Mouse (Mus musculus) neural tube, embryonic 14.5 days (tissue): ENCODE measurements around the gene Nt5c1a. TPM values are rescaled to one million over a fixed set of nuclear protein-coding genes. Genes with fewer than 3 reads are reported as not detected.

ENCODE experiments used
- ATAC-seq: fragments of 200-750 bp; cut with Nextera tagmentation; 2 replicates; pipeline ENCODE4 v1.8.0; 2017; ENCODE audit warnings: low read depth, mild to moderate bottlenecking, moderate TSS enrichment, moderate library complexity
- H3K27ac ChIP-seq: fragments of 300-500 bp; sonication (generic); 2 replicates; pipeline ENCODE4 v1.5.1; 2014; ENCODE audit warnings: low read depth, mild to moderate bottlenecking, control low read depth, low read length, moderate library complexity, mixed read lengths
- H3K27me3 ChIP-seq: fragments of 300-500 bp; sonication (generic); 2 replicates; pipeline ENCODE4 v1.6.1; 2014; ENCODE audit warnings: low read length; ENCODE audit not compliant: control insufficient read depth, insufficient read depth
- H3K36me3 ChIP-seq: fragments of 300-500 bp; sonication (generic); 2 replicates; pipeline ENCODE4 v1.6.1; 2014; ENCODE audit warnings: low read length, mixed read lengths; ENCODE audit not compliant: control insufficient read depth, insufficient read depth
- H3K4me1 ChIP-seq: fragments of 300-500 bp; sonication (generic); 2 replicates; pipeline ENCODE4 v1.6.1; 2014; ENCODE audit warnings: low read length; ENCODE audit not compliant: control insufficient read depth, insufficient read depth
- H3K4me2 ChIP-seq: fragments of 300-500 bp; sonication (generic); 2 replicates; pipeline ENCODE4 v1.6.1; 2014; ENCODE audit warnings: mild to moderate bottlenecking, low read depth, low read length, control low read depth
- H3K4me3 ChIP-seq: fragments of 300-500 bp; sonication (generic); 2 replicates; pipeline ENCODE4 v1.5.1; 2014; ENCODE audit warnings: low read depth, low read length, control low read depth, mixed read lengths
- H3K9ac ChIP-seq: fragments of 300-500 bp; sonication (generic); replicated peaks from 2 replicates; pipeline ENCODE4 v1.6.1; 2014; ENCODE audit warnings: low read depth, mild to moderate bottlenecking, control low read depth, low read length, mixed read lengths
- H3K9me3 ChIP-seq: fragments of 300-500 bp; sonication (generic); 2 replicates; pipeline ENCODE4 v1.6.1; 2016; ENCODE audit warnings: low read length; ENCODE audit not compliant: control insufficient read depth
- WGBS: fragments of 180-500 bp; shearing (Covaris S2); extraction: QIAGEN DNeasy Blood & Tissue Kit; methylation state at CpG from one replicate; pipeline ENCODE4 v1.1.7; 2014; 5-methylcytosine and 5-hydroxymethylcytosine counted together
- polyA plus RNA-seq: library from polyadenylated mRNA; unstranded; fragments of >200 nt; fragmentation: Nextera tagmentation; extraction: Ambion mirVana; gene quantifications from 2 replicates; pipeline ENCODE4 v1.2.1, GENCODE M21; 2014

The Nt5c1a gene
- polyA plus RNA-seq, 1 experiment from 2014 or later: not detected

- WGBS: 71% methylated on average over 7 of the region's 7 CpGs
- Histone ChIP-seq H3K27ac (no peak overlapping the region), H3K36me3 (no peaks in the 10 kb centered on the region), H3K4me2 (no peak overlapping the region), H3K9me3 (no peaks in the 10 kb centered on the region), H3K4me3 (no peak overlapping the region), H3K9ac (no peak overlapping the region), H3K27me3 (no peaks in the 10 kb centered on the region), H3K4me1 (no peaks in the 10 kb centered on the region)
- no peak for ATAC-seq
Observed at GRCm38 (mm10) chr4:123247147-123247880, 46.0 kb downstream of the Nt5c1a start.

- ATAC-seq: no peak
- no peak overlapping the region for H3K4me2 ChIP-seq
- H3K27ac ChIP-seq: no peak overlapping the region
Observed at GRCm38 (mm10) chr4:123248971-123249567, 47.8 kb downstream of the Nt5c1a start.

GRCm38 (mm10) chr4:123252214-123252613, 50.9 kb downstream of the Nt5c1a start:
- no peaks in the 10 kb centered on the region for H3K4me1 ChIP-seq
- H3K9ac ChIP-seq: no peak overlapping the region
- H3K27me3 ChIP-seq: no peaks in the 10 kb centered on the region
- no peak overlapping the region for H3K27ac ChIP-seq
- no peaks in the 10 kb centered on the region for H3K9me3 ChIP-seq
- ATAC-seq: no peak
- 60% methylated on average over 5 of the region's 5 CpGs for WGBS
- H3K4me3 ChIP-seq: no peak overlapping the region
- H3K36me3 ChIP-seq: no peaks in the 10 kb centered on the region
- no peak overlapping the region for H3K4me2 ChIP-seq

More at GRCm38 (mm10) chr4:123248971-123249567, 47.8 kb downstream of the Nt5c1a start:
- H3K27me3 ChIP-seq: no peaks in the 10 kb centered on the region
- H3K4me3 ChIP-seq: no peak overlapping the region
- H3K4me1 ChIP-seq: no peaks in the 10 kb centered on the region
- no peaks in the 10 kb centered on the region for H3K36me3 ChIP-seq
- H3K9me3 ChIP-seq: no peaks in the 10 kb centered on the region
- WGBS: 79% methylated on average over 7 of the region's 7 CpGs
- H3K9ac ChIP-seq: no peak overlapping the region

GRCm38 (mm10) chr4:123254617-123255016, 53.3 kb downstream of the Nt5c1a start:
- 19% methylated on average over 5 of the region's 5 CpGs for WGBS
- Histone ChIP-seq H3K9ac (no peak overlapping the region), H3K4me3 (no peak overlapping the region), H3K4me1 (no peaks in the 10 kb centered on the region), H3K4me2 (no peak overlapping the region), H3K9me3 (no peaks in the 10 kb centered on the region), H3K27ac (no peak overlapping the region), H3K36me3 (no peaks in the 10 kb centered on the region), H3K27me3 (no peaks in the 10 kb centered on the region)
- ATAC-seq: peak; percentile 72; the same call in 1 of the 2 replicates

- 31% methylated on average over 8 of the region's 8 CpGs for WGBS
- no peak; the same call in 1 of the 2 replicates for ATAC-seq
- 0 out of 2 replicates have a peak overlapping the region, but pooled peaks have one; percentile 11 for H3K9ac ChIP-seq
- no peaks in the 10 kb centered on the region for H3K9me3 ChIP-seq
- no peaks in the 10 kb centered on the region for H3K36me3 ChIP-seq
- H3K27ac ChIP-seq: no peak overlapping the region
- no peak overlapping the region for H3K4me2 ChIP-seq
- H3K4me3 ChIP-seq: no peak overlapping the region
- H3K27me3 ChIP-seq: no peaks in the 10 kb centered on the region
- no peaks in the 10 kb centered on the region for H3K4me1 ChIP-seq
Observed at GRCm38 (mm10) chr4:123260071-123260746, 58.9 kb downstream of the Nt5c1a start.

- WGBS: 81% methylated on average over 5 of the region's 5 CpGs
- Histone ChIP-seq H3K36me3 (no peaks in the 10 kb centered on the region), H3K4me2 (no peak within 1 kb of the TSS), H3K27ac (no peak within 1 kb of the TSS), H3K4me1 (no peaks in the 10 kb centered on the region), H3K9me3 (no peaks in the 10 kb centered on the region), H3K9ac (no peak within 1 kb of the TSS), H3K4me3 (no peak within 1 kb of the TSS), H3K27me3 (no peaks in the 10 kb centered on the region)
- no peak for ATAC-seq
Observed at GRCm38 (mm10) chr4:123261721-123262401, 60.6 kb downstream of the Nt5c1a start, which contains the start of gene Pabpc4. Pabpc4 (plus strand) TSS chr4:123262351.

Other genes starting within 250 kb of the Nt5c1a start
- gene Mfsd2a, start 240.3 kb upstream of the Nt5c1a start, polyA plus RNA-seq: 25.5 and 27.8 TPM in 2 replicates
- 60.9 and 70.8 TPM in 2 replicates for gene Mycl, start 205.9 kb upstream of the Nt5c1a start, polyA plus RNA-seq
- gene Trit1, start 184.9 kb upstream of the Nt5c1a start, polyA plus RNA-seq: 25.2 and 27.8 TPM in 2 replicates
- 0.25 and 0.48 TPM in 2 replicates for gene Bmp8b, start 96.3 kb upstream of the Nt5c1a start, polyA plus RNA-seq
- gene Oxct2b, start 85.2 kb upstream of the Nt5c1a start, polyA plus RNA-seq: 0.33 and 0.67 TPM in 2 replicates
- gene Ppie, start 61.6 kb upstream of the Nt5c1a start, polyA plus RNA-seq: 54.8 and 56.0 TPM in 2 replicates
- 21.7 and 43.0 TPM in 2 replicates for gene Hpcal4, start 18.3 kb upstream of the Nt5c1a start, polyA plus RNA-seq
- gene Heyl, start 32.1 kb downstream of the Nt5c1a start, polyA plus RNA-seq: 3.5 and 9.3 TPM in 2 replicates
- gene Pabpc4, start 60.8 kb downstream of the Nt5c1a start, polyA plus RNA-seq: 27.3 and 30.2 TPM in 2 replicates
- gene Oxct2a, start 122.1 kb downstream of the Nt5c1a start, polyA plus RNA-seq: not detected in 2 replicates
- gene Bmp8a, start 141.7 kb downstream of the Nt5c1a start, polyA plus RNA-seq: 0.35 and 0.37 TPM in 2 replicates